Mouse (Mus musculus) stomach, embryonic 14.5 days (tissue): ENCODE data around the gene Bnip3. TPM values are rescaled to one million over a fixed set of nuclear protein-coding genes. Genes with fewer than 3 reads are reported as not detected.

ENCODE experiments used
- ATAC-seq: fragments of 200-750 bp; cut with Nextera tagmentation; 2 replicates; pipeline ENCODE4 v1.8.0; 2017; ENCODE audit warnings: low read depth, moderate TSS enrichment; ENCODE audit not compliant: insufficient number of reproducible peaks, insufficient read depth, low FRiP score
- H3K27ac ChIP-seq: fragments of 300-500 bp; sonication (generic); 2 replicates; pipeline ENCODE4 v1.5.1; 2014; ENCODE audit warnings: mild to moderate bottlenecking, low read length, moderate library complexity, mixed read lengths
- H3K27me3 ChIP-seq: fragments of 300-500 bp; sonication (generic); 2 replicates; pipeline ENCODE4 v1.6.1; 2014; ENCODE audit warnings: low read length, control low read depth, mixed read lengths; ENCODE audit not compliant: control insufficient read depth, insufficient read depth
- H3K36me3 ChIP-seq: fragments of 300-500 bp; sonication (generic); 2 replicates; pipeline ENCODE4 v1.6.1; 2014; ENCODE audit warnings: mild to moderate bottlenecking, control low read depth, low read length, moderate library complexity, mixed read lengths; ENCODE audit not compliant: control insufficient read depth, insufficient read depth
- H3K4me1 ChIP-seq: fragments of 300-500 bp; sonication (generic); 2 replicates; pipeline ENCODE4 v1.6.1; 2014; ENCODE audit warnings: low read length, control low read depth, mixed read lengths; ENCODE audit not compliant: control insufficient read depth, insufficient read depth
- H3K4me2 ChIP-seq: fragments of 300-500 bp; sonication (generic); replicated peaks from 2 replicates; pipeline ENCODE4 v1.6.1; 2014; ENCODE audit warnings: low read depth, low read length, control low read depth
- H3K4me3 ChIP-seq: fragments of 300-500 bp; sonication (generic); 2 replicates; pipeline ENCODE4 v1.5.1; 2014; ENCODE audit warnings: low read depth, low read length, control low read depth
- H3K9ac ChIP-seq: fragments of 300-500 bp; sonication (generic); replicated peaks from 2 replicates; pipeline ENCODE4 v1.6.1; 2014; ENCODE audit warnings: low read depth, mild to moderate bottlenecking, control low read depth, low read length, moderate library complexity, mixed read lengths
- H3K9me3 ChIP-seq: fragments of 300-500 bp; sonication (generic); 2 replicates; pipeline ENCODE4 v1.6.1; 2016; ENCODE audit warnings: low read depth, low read length, control low read depth; ENCODE audit not compliant: control insufficient read depth
- WGBS: fragments of 180-500 bp; shearing (Covaris S2); extraction: QIAGEN DNeasy Blood & Tissue Kit; methylation state at CpG from one replicate; pipeline ENCODE4 v1.1.7; 2014; 5-methylcytosine and 5-hydroxymethylcytosine counted together
- polyA plus RNA-seq: library from polyadenylated mRNA; unstranded; fragments of >200 nt; fragmentation: Nextera tagmentation; extraction: Ambion mirVana; gene quantifications from 2 replicates; pipeline ENCODE4 v1.2.1, GENCODE M21; 2014

The Bnip3 gene
- polyA plus RNA-seq, 1 experiment from 2014 or later, result 118 TPM

- H3K9ac ChIP-seq, result no peak overlapping the region
- H3K4me1 ChIP-seq, result peaks cover 6% of the 10 kb centered on the region; the same call in 1 of the 2 replicates
- no peak overlapping the region for H3K4me2 ChIP-seq
- no peak for ATAC-seq
- H3K4me3 ChIP-seq, result no peak overlapping the region
- no peak overlapping the region for H3K27ac ChIP-seq
- H3K36me3 ChIP-seq, result no peaks in the 10 kb centered on the region
- WGBS, result 66% methylated on average over 3 of the region's 3 CpGs
- no peaks in the 10 kb centered on the region for H3K27me3 ChIP-seq
- H3K9me3 ChIP-seq, result no peaks in the 10 kb centered on the region
These were observed 4.3 kb upstream of the Bnip3 start for GRCm38 (mm10) chr7:138913616-138914015.

GRCm38 (mm10) chr7:138910193-138910562, 859 bp upstream of the Bnip3 start:
- Histone ChIP-seq H3K9ac (peak overlapping the region; percentile 25; the same call in 1 of the 2 replicates), H3K4me2 (peak overlapping the region; percentile 70), H3K4me1 (peaks cover 16% of the 10 kb centered on the region; the same call in 1 of the 2 replicates), H3K4me3 (peak overlapping the region; percentile 52), H3K27me3 (no peaks in the 10 kb centered on the region), H3K36me3 (no peaks in the 10 kb centered on the region), H3K27ac (peak overlapping the region; percentile 74; the same call in 1 of the 2 replicates), H3K9me3 (no peaks in the 10 kb centered on the region)
- no peak for ATAC-seq
- 16% methylated on average over 7 of the region's 7 CpGs for WGBS

- Histone ChIP-seq H3K4me2 (peak overlapping the region; percentile 70), H3K9ac (peak overlapping the region; percentile 73), H3K4me1 (peaks cover 16% of the 10 kb centered on the region; the same call in 1 of the 2 replicates), H3K27ac (peak overlapping the region; percentile 74; the same call in 1 of the 2 replicates), H3K27me3 (no peaks in the 10 kb centered on the region), H3K4me3 (peak overlapping the region; percentile 52), H3K9me3 (no peaks in the 10 kb centered on the region), H3K36me3 (no peaks in the 10 kb centered on the region)
- 6% methylated on average over 10 of the region's 10 CpGs for WGBS
- ATAC-seq, result no peak
These were observed 497 bp downstream of the Bnip3 start for GRCm38 (mm10) chr7:138908768-138909276.

GRCm38 (mm10) chr7:138907976-138908375, 1.3 kb downstream of the Bnip3 start:
- ATAC-seq, result no peak
- 62% methylated on average over 5 of the region's 5 CpGs for WGBS
- Histone ChIP-seq H3K9ac (peak overlapping the region; percentile 73; the same call in 1 of the 2 replicates), H3K4me1 (peaks cover 16% of the 10 kb centered on the region; the same call in 1 of the 2 replicates), H3K4me2 (peak overlapping the region; percentile 70), H3K36me3 (no peaks in the 10 kb centered on the region), H3K27ac (no peak overlapping the region), H3K27me3 (no peaks in the 10 kb centered on the region), H3K4me3 (peak overlapping the region; percentile 52), H3K9me3 (no peaks in the 10 kb centered on the region)

DNA sequence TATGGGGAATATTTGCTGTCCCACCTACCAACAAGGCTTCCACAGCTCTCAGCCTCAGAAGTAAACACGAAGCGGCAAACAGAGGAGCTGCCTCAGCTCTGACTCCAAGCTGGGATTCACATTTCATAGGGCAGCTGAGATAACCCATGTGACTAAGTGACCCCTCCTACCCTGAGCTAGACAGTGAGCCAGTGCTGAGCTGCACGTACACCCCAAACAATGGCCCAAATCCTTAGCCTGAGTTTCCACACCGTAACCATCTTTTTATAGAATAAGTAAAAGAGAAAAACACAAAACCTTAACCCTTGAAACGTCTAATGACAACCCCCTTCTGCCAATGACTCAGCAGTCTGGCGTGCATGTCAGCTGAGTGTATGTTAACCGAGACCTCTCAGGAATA, 2.3 kb downstream of the Bnip3 start:
- no peaks in the 10 kb centered on the region for H3K27me3 ChIP-seq
- H3K4me3 ChIP-seq, result peak overlapping the region; percentile 52
- no peak for ATAC-seq
- no peak overlapping the region for H3K9ac ChIP-seq
- peak overlapping the region; percentile 70 for H3K4me2 ChIP-seq
- peaks cover 16% of the 10 kb centered on the region; the same call in 1 of the 2 replicates for H3K4me1 ChIP-seq
- no peak overlapping the region for H3K27ac ChIP-seq
- 7% methylated on average over 7 of the region's 7 CpGs for WGBS
- no peaks in the 10 kb centered on the region for H3K9me3 ChIP-seq
- H3K36me3 ChIP-seq, result no peaks in the 10 kb centered on the region

DNA sequence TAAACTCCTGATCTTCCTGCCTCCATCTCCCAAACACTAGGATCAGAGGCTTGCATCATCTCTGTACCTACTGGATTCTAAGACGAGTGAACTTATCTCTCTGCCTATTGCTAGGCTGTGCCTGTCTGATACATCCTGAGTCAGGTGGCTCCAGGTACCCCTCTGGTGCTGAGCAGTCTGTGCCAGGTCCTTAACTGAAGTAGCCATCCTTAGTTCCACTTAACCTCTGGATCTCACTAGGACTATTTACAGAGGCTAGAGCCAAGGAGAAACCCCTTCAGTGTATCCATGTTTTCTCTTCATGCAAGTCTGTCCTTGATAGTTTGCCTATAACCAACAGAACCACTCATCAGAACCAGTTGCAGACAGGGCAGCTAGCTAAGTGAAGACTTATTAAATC, 2.9 kb downstream of the Bnip3 start:
- Histone ChIP-seq H3K4me3 (peak overlapping the region; percentile 52), H3K27me3 (no peaks in the 10 kb centered on the region), H3K4me1 (peaks cover 16% of the 10 kb centered on the region; the same call in 1 of the 2 replicates), H3K9ac (no peak overlapping the region), H3K36me3 (no peaks in the 10 kb centered on the region), H3K9me3 (no peaks in the 10 kb centered on the region), H3K4me2 (peak overlapping the region; percentile 70), H3K27ac (no peak overlapping the region)
- ATAC-seq, result no peak
- WGBS, result 65% methylated on average over 1 of the region's 1 CpGs

GRCm38 (mm10) chr7:138903886-138904435, 5.4 kb downstream of the Bnip3 start:
- Histone ChIP-seq H3K4me2 (no peak overlapping the region), H3K4me3 (no peak overlapping the region), H3K4me1 (0 out of 2 replicates have a peak, but pooled peaks cover 11% of the 10 kb centered on the region), H3K9ac (no peak overlapping the region), H3K9me3 (no peaks in the 10 kb centered on the region), H3K36me3 (no peaks in the 10 kb centered on the region), H3K27ac (no peak overlapping the region), H3K27me3 (no peaks in the 10 kb centered on the region)
- no peak for ATAC-seq
- 67% methylated on average over 7 of the region's 7 CpGs for WGBS

GRCm38 (mm10) chr7:138898743-138899142, 10.6 kb downstream of the Bnip3 start:
- Histone ChIP-seq H3K36me3 (peaks cover 7% of the 10 kb centered on the region), H3K4me1 (no peaks in the 10 kb centered on the region), H3K27ac (no peak overlapping the region), H3K9ac (no peak overlapping the region), H3K9me3 (no peaks in the 10 kb centered on the region), H3K4me2 (no peak overlapping the region), H3K27me3 (no peaks in the 10 kb centered on the region), H3K4me3 (no peak overlapping the region)
- ATAC-seq, result no peak
- WGBS, result 76% methylated on average over 4 of the region's 4 CpGs
